Mouse (Mus musculus): ENCODE results near the gene Anapc11. TPM values are rescaled to one million over a fixed set of nuclear protein-coding genes. Genes with fewer than 3 reads are reported as not detected.
"Not testable (repeated sequence)": the region's sequence is repeated elsewhere in the genome, so short reads cannot be mapped to it uniquely, and the experiment has no call there.

Anapc11 gene
- polyA plus RNA-seq, 1 experiment from 2014 or later = 204 TPM

- H3K4me2 ChIP-seq; H3K4me1 ChIP-seq (ENCODE audit: control insufficient read depth, insufficient read depth, low read length); H3K4me3 ChIP-seq (ENCODE audit: low read depth, low read length); H3K9me3 ChIP-seq (ENCODE audit: control insufficient read depth, low read length); H3K27me3 ChIP-seq (ENCODE audit: control insufficient read depth, insufficient read depth, low read length); H3K27ac ChIP-seq (ENCODE audit: low read depth, low read length); H3K9ac ChIP-seq (ENCODE audit: low read length); ATAC-seq (ENCODE audit: low FRiP score); DNase-seq (ENCODE audit: low spot score, missing footprints): not testable (repeated sequence)
- peaks cover 34% of the 10 kb centered on the region for H3K36me3 ChIP-seq (ENCODE audit: control insufficient read depth, insufficient read depth, low read length)
- WGBS = 91% methylated on average over 6 of the region's 6 CpGs
Measured at GRCm38 (mm10) chr11:120558843-120559242, 39.4 kb upstream of the Anapc11 start.

DNA sequence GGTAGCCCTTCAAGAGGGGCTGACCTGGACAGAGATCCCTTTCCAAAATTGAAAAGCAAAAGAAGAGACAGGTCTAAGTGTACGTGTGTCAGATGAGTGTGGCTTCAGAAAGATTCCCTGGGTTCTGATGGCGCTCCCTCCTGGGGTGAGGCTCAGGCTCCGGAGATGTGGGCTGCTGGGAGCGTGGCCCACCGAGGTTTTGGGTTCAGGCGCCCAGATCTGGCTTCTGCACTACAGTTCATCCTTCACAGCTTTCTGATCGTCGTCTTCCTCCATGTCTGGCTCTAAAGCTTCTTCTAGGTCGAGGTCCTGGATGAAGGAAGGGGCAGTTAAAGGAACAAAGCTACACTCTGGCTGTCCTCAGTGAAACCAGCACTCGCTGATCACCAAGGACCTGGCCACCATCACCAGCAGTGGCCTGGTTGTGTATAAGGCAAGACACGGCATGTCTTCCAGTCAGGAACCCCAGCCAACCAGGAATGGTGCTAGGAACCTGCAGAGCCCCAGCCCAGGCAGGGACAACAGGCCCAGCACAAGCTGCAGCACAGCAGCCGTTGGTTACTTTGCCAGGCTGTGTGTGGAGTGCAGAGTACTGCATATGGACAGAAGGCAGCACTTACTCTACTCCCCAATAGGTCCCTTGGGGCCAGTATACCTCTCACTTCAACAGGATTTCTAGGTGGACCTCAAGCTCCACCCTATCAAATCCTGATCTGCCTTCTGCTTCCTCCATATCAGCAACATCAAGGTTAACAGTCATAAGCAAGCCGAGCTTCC is 37.1 kb upstream of the Anapc11 start:
- Histone ChIP-seq H3K27me3 (ENCODE audit: control insufficient read depth, insufficient read depth, low read length) (no peaks in the 10 kb centered on the region), H3K4me3 (ENCODE audit: low read depth, low read length) (no peak overlapping the region), H3K36me3 (ENCODE audit: control insufficient read depth, insufficient read depth, low read length) (peaks cover 40% of the 10 kb centered on the region), H3K4me2 (no peak overlapping the region), H3K4me1 (ENCODE audit: control insufficient read depth, insufficient read depth, low read length) (no peaks in the 10 kb centered on the region), H3K9me3 (ENCODE audit: control insufficient read depth, low read length) (no peaks in the 10 kb centered on the region), H3K27ac (ENCODE audit: low read depth, low read length) (no peak overlapping the region), H3K9ac (ENCODE audit: low read length) (no peak overlapping the region)
- 93% methylated on average over 13 of the region's 13 CpGs for WGBS
- no peak for ATAC-seq (ENCODE audit: low FRiP score)
- no peak for DNase-seq (ENCODE audit: low spot score, missing footprints)

- Histone ChIP-seq H3K36me3 (ENCODE audit: control insufficient read depth, insufficient read depth, low read length) (peaks cover 50% of the 10 kb centered on the region), H3K9me3 (ENCODE audit: control insufficient read depth, low read length) (no peaks in the 10 kb centered on the region)
- 94% methylated on average over 13 of the region's 13 CpGs for WGBS
Measured at GRCm38 (mm10) chr11:120562949-120563348, 35.3 kb upstream of the Anapc11 start.

DNA sequence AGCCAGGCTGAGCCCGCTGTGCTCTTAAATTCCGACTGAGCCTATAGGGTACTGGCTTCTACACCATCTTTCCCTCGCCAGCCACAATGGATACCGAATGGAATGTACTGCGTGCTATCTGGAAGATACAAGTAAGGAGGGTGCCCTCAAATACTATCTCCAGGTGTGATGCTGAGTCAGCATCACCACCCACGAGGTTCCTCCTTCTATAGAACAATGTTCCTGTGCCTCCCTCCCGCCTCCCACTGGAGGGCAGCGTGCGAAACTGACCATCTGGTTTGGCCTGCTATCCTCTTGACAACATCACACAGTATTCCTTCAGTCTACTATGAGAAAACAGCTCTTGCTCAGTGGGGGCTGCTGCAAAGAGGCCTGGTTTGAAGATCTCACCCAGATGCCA is 33.1 kb upstream of the Anapc11 start:
- Histone ChIP-seq H3K27me3 (ENCODE audit: control insufficient read depth, insufficient read depth, low read length) (no peaks in the 10 kb centered on the region), H3K9ac (ENCODE audit: low read length) (no peak overlapping the region), H3K36me3 (ENCODE audit: control insufficient read depth, insufficient read depth, low read length) (peaks cover 58% of the 10 kb centered on the region), H3K4me3 (ENCODE audit: low read depth, low read length) (no peak overlapping the region), H3K27ac (ENCODE audit: low read depth, low read length) (no peak overlapping the region), H3K4me1 (ENCODE audit: control insufficient read depth, insufficient read depth, low read length) (no peaks in the 10 kb centered on the region), H3K9me3 (ENCODE audit: control insufficient read depth, low read length) (no peaks in the 10 kb centered on the region), H3K4me2 (no peak overlapping the region)
- 89% methylated on average over 9 of the region's 9 CpGs for WGBS
- DNase-seq (ENCODE audit: low spot score, missing footprints) = no peak
- no peak for ATAC-seq (ENCODE audit: low FRiP score)

More at GRCm38 (mm10) chr11:120562949-120563348, 35.3 kb upstream of the Anapc11 start:
- Histone ChIP-seq H3K9ac (ENCODE audit: low read length) (no peak overlapping the region), H3K4me1 (ENCODE audit: control insufficient read depth, insufficient read depth, low read length) (no peaks in the 10 kb centered on the region), H3K27me3 (ENCODE audit: control insufficient read depth, insufficient read depth, low read length) (no peaks in the 10 kb centered on the region), H3K4me3 (ENCODE audit: low read depth, low read length) (no peak overlapping the region), H3K27ac (ENCODE audit: low read depth, low read length) (no peak overlapping the region), H3K4me2 (no peak overlapping the region)
- DNase-seq (ENCODE audit: low spot score, missing footprints) (no peak), ATAC-seq (ENCODE audit: low FRiP score) (no peak)

DNA sequence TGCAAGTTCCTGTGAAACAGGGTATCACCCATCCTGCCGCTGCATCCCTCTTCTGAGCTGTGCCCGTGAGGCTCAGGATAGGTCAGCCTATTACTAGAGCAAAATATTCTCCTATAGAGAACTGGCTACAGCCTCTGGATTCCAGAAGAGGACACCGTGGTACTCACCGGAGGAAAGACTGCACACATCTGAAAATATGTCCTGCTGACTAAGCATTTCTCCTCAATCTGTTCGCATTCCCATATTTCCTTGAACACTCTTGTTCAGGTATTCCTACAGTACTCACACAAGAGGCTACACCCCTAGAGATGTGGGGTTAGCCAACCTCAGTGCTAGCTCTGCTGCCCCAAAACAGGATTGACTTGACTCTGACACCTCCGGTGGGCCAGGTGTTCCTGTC is 29.9 kb upstream of the Anapc11 start:
- WGBS = 96% methylated on average over 6 of the region's 6 CpGs

DNA sequence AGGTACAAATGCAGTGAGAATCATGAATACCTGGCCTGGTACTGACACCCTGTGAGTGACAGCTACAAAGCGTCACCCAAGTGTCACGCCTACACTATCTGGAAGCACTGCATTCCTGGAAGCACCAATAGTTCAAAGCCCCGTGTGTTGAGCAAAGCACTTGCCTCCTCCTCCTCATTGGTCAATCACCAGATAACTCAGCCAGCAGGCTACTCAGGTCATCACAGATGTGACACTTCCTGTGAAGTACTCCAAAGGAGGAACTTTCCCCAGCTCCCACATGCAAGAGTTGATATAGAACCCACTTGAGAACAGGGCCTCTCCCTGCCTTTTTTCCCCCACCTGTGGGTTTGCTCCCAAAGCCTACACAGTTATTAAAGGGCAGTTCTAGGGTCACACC is 27.1 kb upstream of the Anapc11 start:
- no peaks in the 10 kb centered on the region for H3K9me3 ChIP-seq (ENCODE audit: control insufficient read depth, low read length)
- H3K4me2 ChIP-seq = peak overlapping the region; percentile 57
- no peak overlapping the region for H3K9ac ChIP-seq (ENCODE audit: low read length)
- H3K27me3 ChIP-seq (ENCODE audit: control insufficient read depth, insufficient read depth, low read length) = no peaks in the 10 kb centered on the region
- peak overlapping the region; percentile 97 for H3K4me3 ChIP-seq (ENCODE audit: low read depth, low read length)
- peaks cover 12% of the 10 kb centered on the region for H3K4me1 ChIP-seq (ENCODE audit: control insufficient read depth, insufficient read depth, low read length)
- no peak for ATAC-seq (ENCODE audit: low FRiP score)
- 81% methylated on average over 3 of the region's 3 CpGs for WGBS
- H3K27ac ChIP-seq (ENCODE audit: low read depth, low read length) = no peak overlapping the region
- DNase-seq (ENCODE audit: low spot score, missing footprints) = no peak
- H3K36me3 ChIP-seq (ENCODE audit: control insufficient read depth, insufficient read depth, low read length) = peaks cover 29% of the 10 kb centered on the region

More for the DNA sequence above, 29.9 kb upstream of the Anapc11 start:
- Histone ChIP-seq H3K27ac (ENCODE audit: low read depth, low read length) (no peak overlapping the region), H3K27me3 (ENCODE audit: control insufficient read depth, insufficient read depth, low read length) (no peaks in the 10 kb centered on the region), H3K4me1 (ENCODE audit: control insufficient read depth, insufficient read depth, low read length) (peaks cover 9% of the 10 kb centered on the region), H3K36me3 (ENCODE audit: control insufficient read depth, insufficient read depth, low read length) (peaks cover 38% of the 10 kb centered on the region), H3K9me3 (ENCODE audit: control insufficient read depth, low read length) (no peaks in the 10 kb centered on the region), H3K9ac (ENCODE audit: low read length) (no peak overlapping the region), H3K4me2 (no peak overlapping the region), H3K4me3 (ENCODE audit: low read depth, low read length) (no peak overlapping the region)
- DNase-seq (ENCODE audit: low spot score, missing footprints) (no peak), ATAC-seq (ENCODE audit: low FRiP score) (no peak)

- Histone ChIP-seq H3K4me1 (ENCODE audit: control insufficient read depth, insufficient read depth, low read length) (peaks cover 12% of the 10 kb centered on the region), H3K27me3 (ENCODE audit: control insufficient read depth, insufficient read depth, low read length) (no peaks in the 10 kb centered on the region), H3K9me3 (ENCODE audit: control insufficient read depth, low read length) (no peaks in the 10 kb centered on the region), H3K36me3 (ENCODE audit: control insufficient read depth, insufficient read depth, low read length) (peaks cover 23% of the 10 kb centered on the region), H3K27ac (ENCODE audit: low read depth, low read length) (peak overlapping the region; percentile 89; the same call in 1 of the 2 replicates), H3K4me3 (ENCODE audit: low read depth, low read length) (peak overlapping the region; percentile 97), H3K9ac (ENCODE audit: low read length) (peak overlapping the region; percentile 96), H3K4me2 (peak overlapping the region; percentile 57)
- 21% methylated on average over 11 of the region's 11 CpGs for WGBS
- no peak for ATAC-seq (ENCODE audit: low FRiP score)
- DNase-seq (ENCODE audit: low spot score, missing footprints) = peak; percentile 88
Measured at GRCm38 (mm10) chr11:120571754-120572416, 26.3 kb upstream of the Anapc11 start.

GRCm38 (mm10) chr11:120572417-120572751 is 25.8 kb upstream of the Anapc11 start:
- peaks cover 23% of the 10 kb centered on the region for H3K36me3 ChIP-seq (ENCODE audit: control insufficient read depth, insufficient read depth, low read length)
- peak; percentile 54 for ATAC-seq (ENCODE audit: low FRiP score)
- peak overlapping the region; percentile 89 for H3K27ac ChIP-seq (ENCODE audit: low read depth, low read length)
- H3K4me2 ChIP-seq = peak overlapping the region; percentile 57
- no peaks in the 10 kb centered on the region for H3K9me3 ChIP-seq (ENCODE audit: control insufficient read depth, low read length)
- DNase-seq (ENCODE audit: low spot score, missing footprints) = no peak
- H3K27me3 ChIP-seq (ENCODE audit: control insufficient read depth, insufficient read depth, low read length) = no peaks in the 10 kb centered on the region
- H3K9ac ChIP-seq (ENCODE audit: low read length) = peak overlapping the region; percentile 96
- peak overlapping the region; percentile 97 for H3K4me3 ChIP-seq (ENCODE audit: low read depth, low read length)
- peaks cover 12% of the 10 kb centered on the region for H3K4me1 ChIP-seq (ENCODE audit: control insufficient read depth, insufficient read depth, low read length)
- under 1% methylated on average over 21 of the region's 24 CpGs for WGBS
